12 mouse cellular contexts compared by ENCODE assay signal in the genomic region with DNA sequence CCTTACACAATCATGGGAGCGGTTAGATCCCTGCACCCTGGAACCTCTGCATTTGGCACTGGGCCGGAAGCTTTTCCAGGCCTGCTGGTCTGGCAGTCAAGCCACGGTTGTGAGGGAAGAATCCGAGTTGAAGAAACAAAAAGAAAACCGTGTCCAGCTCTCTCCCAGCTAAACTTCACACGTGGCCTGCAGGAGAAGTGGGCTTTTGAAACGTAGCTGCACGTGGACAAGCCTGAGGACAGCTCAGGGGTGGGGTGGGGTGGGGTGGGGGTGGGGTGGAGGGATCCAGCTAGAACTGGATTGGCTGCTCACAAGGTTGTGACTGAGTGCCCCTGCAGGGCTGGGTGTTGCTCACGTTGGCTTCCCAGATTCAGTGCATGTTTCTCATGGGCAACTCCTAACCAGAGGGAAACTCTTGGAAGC. TPM values are rescaled to one million over a fixed set of nuclear protein-coding genes. Genes with fewer than 3 reads are reported as not detected.
A peak's percentile ranks its signal among the peaks of the same experiment; 100 is the strongest.
DNase-seq lines count a peak whose midpoint lies in the region; ATAC-seq lines count a peak whose summit lies in the region.
"Had no signal": no experiment of that assay in that cellular context is flagged by ENCODE, and none has a peak within 500 bp of the region (broad histone marks: within the 10 kb centered on the region; RNA-seq: fewer than 3 reads in every experiment).

No protein-coding gene starts in this region.

- no peak overlapping the region for H3K4me2 ChIP-seq in heart, embryonic 12.5 days
- H3K4me2 ChIP-seq in stomach, embryonic 15.5 days = no peak overlapping the region
- no peak overlapping the region for H3K4me2 ChIP-seq in hindbrain, embryonic 12.5 days (replicated peaks)

- intact Hi-C loops in left cerebral cortex, postnatal 36 days (cut with DNase I) = no loop called here

- DNase-seq in right cerebral cortex, postnatal 4 days = peak; percentile 24
- no peak for DNase-seq in right cerebral cortex, adult 18-20 months
- DNase-seq in kidney, postnatal 10 days = peak; percentile 62
- DNase-seq in layer of hippocampus, postnatal 36 days = no peak
- no peak for DNase-seq in left cerebral cortex, postnatal 36 days (ENCODE audit: low spot score in 2 of 2)
- DNase-seq: right cerebral cortex, postnatal 25 days had no signal

- H3K36me3 ChIP-seq in heart, embryonic 12.5 days = no peaks in the 10 kb centered on the region
- no peaks in the 10 kb centered on the region for H3K36me3 ChIP-seq in stomach, embryonic 15.5 days
- H3K36me3 ChIP-seq in hindbrain, embryonic 12.5 days = peaks cover 7% of the 10 kb centered on the region

- no peak overlapping the region for H3K4me3 ChIP-seq in heart, embryonic 12.5 days
- H3K4me3 ChIP-seq in stomach, embryonic 15.5 days (replicated peaks) = no peak overlapping the region
- H3K4me3 ChIP-seq in hindbrain, embryonic 12.5 days = no peak overlapping the region

- peaks cover 18% of the 10 kb centered on the region; the same call in 1 of the 2 replicates for H3K27me3 ChIP-seq in heart, embryonic 12.5 days (replicated peaks)
- H3K27me3 ChIP-seq in stomach, embryonic 15.5 days (replicated peaks) = no peaks in the 10 kb centered on the region
- no peaks in the 10 kb centered on the region for H3K27me3 ChIP-seq in hindbrain, embryonic 12.5 days

- 0 out of 2 replicates have a peak, but pooled peaks have one; percentile 50 for ATAC-seq in heart, embryonic 12.5 days (ENCODE audit: insufficient number of reproducible peaks, low FRiP score)
- ATAC-seq in stomach, embryonic 15.5 days (ENCODE audit: insufficient read depth, low FRiP score, low read depth) = peak; percentile 57; the same call in 1 of the 2 replicates
- no peak for ATAC-seq in hindbrain, embryonic 12.5 days (ENCODE audit: low FRiP score)

- H3K4me1 ChIP-seq in heart, embryonic 12.5 days (replicated peaks) = peaks cover 35% of the 10 kb centered on the region
- H3K4me1 ChIP-seq in stomach, embryonic 15.5 days = no peaks in the 10 kb centered on the region
- H3K4me1 ChIP-seq in hindbrain, embryonic 12.5 days = no peaks in the 10 kb centered on the region

- 19% methylated on average over 9 of the region's 9 CpGs for WGBS in heart, embryonic 12.5 days
- WGBS in stomach, embryonic 15.5 days = 25% methylated on average over 9 of the region's 9 CpGs
- 33% methylated on average over 9 of the region's 9 CpGs for WGBS in hindbrain, embryonic 12.5 days

- H3K9ac ChIP-seq in heart, embryonic 12.5 days = no peak overlapping the region
- no peak overlapping the region for H3K9ac ChIP-seq in stomach, embryonic 15.5 days
- no peak overlapping the region for H3K9ac ChIP-seq in hindbrain, embryonic 12.5 days

- H3K9me3 ChIP-seq in heart, embryonic 12.5 days (replicated peaks) = no peaks in the 10 kb centered on the region
- no peaks in the 10 kb centered on the region for H3K9me3 ChIP-seq in stomach, embryonic 15.5 days
- no peaks in the 10 kb centered on the region for H3K9me3 ChIP-seq in hindbrain, embryonic 12.5 days (replicated peaks)

- no peak overlapping the region for H3K27ac ChIP-seq in heart, embryonic 12.5 days (ENCODE audit: poor library complexity, severe bottlenecking)
- H3K27ac ChIP-seq in stomach, embryonic 15.5 days = no peak overlapping the region
- no peak overlapping the region for H3K27ac ChIP-seq in hindbrain, embryonic 12.5 days

RNA-seq across cellular contexts. Expression of a gene that starts 5.3 kb away (rescaled TPM):
- not detected in 2 replicates for polyA plus RNA-seq in heart, embryonic 12.5 days (2016; fragmentation: Nextera tagmentation; extraction: Ambion mirVana)
- polyA plus RNA-seq in stomach, embryonic 15.5 days (2015; fragmentation: Nextera tagmentation; extraction: Ambion mirVana) = not detected in 2 replicates
- total RNA-seq in layer of hippocampus, postnatal 36 days (2021) = not detected
- not detected for total RNA-seq in left cerebral cortex, postnatal 36 days (2021)
- not detected in 2 replicates for polyA plus RNA-seq in hindbrain, embryonic 12.5 days (2016; fragmentation: Nextera tagmentation; extraction: Ambion mirVana)
- total RNA-seq: ES-E14; hematopoietic stem cell, adult 5-6 weeks; megakaryocyte progenitor cell, adult 5-6 weeks had no signal

RNA-seq across cellular contexts. Expression of a gene that starts 14.8 kb away (rescaled TPM):
- polyA plus RNA-seq in heart, embryonic 12.5 days (2016; fragmentation: Nextera tagmentation; extraction: Ambion mirVana) = not detected in 2 replicates
- polyA plus RNA-seq in stomach, embryonic 15.5 days (2015; fragmentation: Nextera tagmentation; extraction: Ambion mirVana) = not detected in 2 replicates
- not detected for total RNA-seq in layer of hippocampus, postnatal 36 days (2021)
- total RNA-seq in left cerebral cortex, postnatal 36 days (2021) = not detected
- not detected in 2 replicates for polyA plus RNA-seq in hindbrain, embryonic 12.5 days (2016; fragmentation: Nextera tagmentation; extraction: Ambion mirVana)
- total RNA-seq: ES-E14; hematopoietic stem cell, adult 5-6 weeks; megakaryocyte progenitor cell, adult 5-6 weeks had no signal

RNA-seq across cellular contexts. Expression of a gene that starts 26.3 kb away (rescaled TPM):
- 3.8 and 3.9 TPM in 2 replicates for polyA plus RNA-seq in heart, embryonic 12.5 days (2016; fragmentation: Nextera tagmentation; extraction: Ambion mirVana)
- polyA plus RNA-seq in stomach, embryonic 15.5 days (2015; fragmentation: Nextera tagmentation; extraction: Ambion mirVana) = 2.5 and 4.1 TPM in 2 replicates
- total RNA-seq in layer of hippocampus, postnatal 36 days (2021) = 1 to 10 TPM; 1.3 to 1.5 TPM
- total RNA-seq in left cerebral cortex, postnatal 36 days (2021) = 1 to 10 TPM; 2.1 to 2.3 TPM
- polyA plus RNA-seq in hindbrain, embryonic 12.5 days (2016; fragmentation: Nextera tagmentation; extraction: Ambion mirVana) = 3.1 and 3.8 TPM in 2 replicates

RNA-seq across cellular contexts. Expression of a gene that starts 26.5 kb away (rescaled TPM):
- 5.1 and 5.6 TPM in 2 replicates for polyA plus RNA-seq in heart, embryonic 12.5 days (2016; fragmentation: Nextera tagmentation; extraction: Ambion mirVana)
- polyA plus RNA-seq in stomach, embryonic 15.5 days (2015; fragmentation: Nextera tagmentation; extraction: Ambion mirVana) = 4.0 and 4.6 TPM in 2 replicates
- 10 to 100 TPM; 66.7 to 67.3 TPM for total RNA-seq in layer of hippocampus, postnatal 36 days (2021)
- 10 to 100 TPM; 65.1 to 67.9 TPM for total RNA-seq in left cerebral cortex, postnatal 36 days (2021)
- polyA plus RNA-seq in hindbrain, embryonic 12.5 days (2016; fragmentation: Nextera tagmentation; extraction: Ambion mirVana) = 13.7 and 14.4 TPM in 2 replicates

RNA-seq across cellular contexts. Expression of a gene that starts 31.7 kb away (rescaled TPM):
- polyA plus RNA-seq in heart, embryonic 12.5 days (2016; fragmentation: Nextera tagmentation; extraction: Ambion mirVana) = 0.96 and 1.0 TPM in 2 replicates
- polyA plus RNA-seq in stomach, embryonic 15.5 days (2015; fragmentation: Nextera tagmentation; extraction: Ambion mirVana) = 0.67 and 0.87 TPM in 2 replicates
- 1 to 10 TPM in 1 of 2 experiments, under 1 TPM in 1; 0.47 to 1.2 TPM for total RNA-seq in layer of hippocampus, postnatal 36 days (2021)
- total RNA-seq in left cerebral cortex, postnatal 36 days (2021) = 1 to 10 TPM; 1.2 to 1.7 TPM
- polyA plus RNA-seq in hindbrain, embryonic 12.5 days (2016; fragmentation: Nextera tagmentation; extraction: Ambion mirVana) = 0.21 and 0.28 TPM in 2 replicates
- total RNA-seq: hematopoietic stem cell, adult 5-6 weeks; megakaryocyte progenitor cell, adult 5-6 weeks had no signal

Comparison
In these comparisons a context has a peak if more than half of its experiments do, and no peak if none do; other contexts are left out.
1. DNase-seq: peak in right cerebral cortex, postnatal 4 days (single experiment) and kidney, postnatal 10 days (single experiment); none in right cerebral cortex, adult 18-20 months (single experiment), layer of hippocampus, postnatal 36 days (0 of 2) and left cerebral cortex, postnatal 36 days (0 of 2).